Mouse (Mus musculus): ENCODE data around the gene Rad51b. TPM values are rescaled to one million over a fixed set of nuclear protein-coding genes. Genes with fewer than 3 reads are reported as not detected.

Rad51b gene
- total and polyA plus RNA-seq, 3 experiments, result 6.5 to 8.6 (median 8.5) TPM

DNA sequence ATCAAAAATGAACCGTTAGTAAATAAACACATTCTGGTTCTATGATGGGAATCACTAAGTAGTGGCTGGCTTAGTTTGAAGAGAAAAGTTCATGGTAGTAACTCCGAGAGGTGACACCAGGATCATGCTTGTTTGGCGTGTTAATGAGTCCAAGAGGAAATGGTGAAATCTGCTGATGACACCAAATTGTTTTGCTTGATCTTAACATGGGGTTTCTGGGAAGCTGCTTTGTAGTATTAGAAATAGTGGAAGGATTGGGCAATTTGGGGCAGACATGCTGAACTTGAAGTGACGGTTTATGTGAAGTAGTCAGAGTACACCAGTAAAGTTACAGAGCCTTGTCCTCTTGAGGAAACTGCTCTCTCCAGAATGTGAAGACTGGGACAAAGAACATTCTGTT, 59.1 kb downstream of the Rad51b start:
- Histone ChIP-seq H3K4me1 (ENCODE audit: control insufficient read depth in 1 of 2, insufficient read depth in 2 of 2) (peaks cover 0 to 13% of the 10 kb centered on the region in 2 experiments; a peak in 1 of 4 replicates), H3K9me3 (replicated peaks; ENCODE audit: low read length) (no peaks in the 10 kb centered on the region), H3K79me2 (replicated peaks; ENCODE audit: control insufficient read depth, extremely low read depth, insufficient read depth, poor library complexity, severe bottlenecking) (no peaks in the 10 kb centered on the region), H3K4me3 (replicated peaks in 1 of 3; ENCODE audit: low read depth in 2 of 3, low read length in 2 of 3, poor library complexity in 1 of 3) (no peak overlapping the region), H3K27ac (ENCODE audit: insufficient read depth, low read depth) (no peak overlapping the region), H3K9ac (ENCODE audit: insufficient read depth, low read depth) (no peak overlapping the region), H3K36me3 (replicated peaks in 1 of 2; ENCODE audit: control insufficient read depth in 1 of 2, insufficient read depth in 1 of 2, low read length in 1 of 2) (peaks cover 0 to 28% of the 10 kb centered on the region in 2 experiments), H3K4me2 (ENCODE audit: insufficient read depth, low read depth, poor library complexity, severe bottlenecking) (no peak overlapping the region), H3K27me3 (replicated peaks) (no peaks in the 10 kb centered on the region)
- dilution Hi-C loops (cut with MboI; ENCODE audit: extremely low pct_ligation_motif_present, extremely low pct_unique_long_range_greater_than_20kb, low sequenced_read_pairs) (no loop called here), in situ Hi-C loops (cut with MboI; ENCODE audit: low pct_ligation_motif_present, low pct_unique_long_range_greater_than_20kb, low sequenced_read_pairs) (loop anchor here (5.0 kb wide), 2 partner anchors 256 to 781 kb away; no protein-coding TSS in a partner anchor)
- TF ChIP-seq TCF12 (IDR thresholded peaks at IDR 0.05; ENCODE audit: low read depth, low read length) (no peak), JUND (conservative IDR thresholded peaks at IDR 0.05; ENCODE audit: low read depth, low read length) (no peak), POLR2AphosphoS2 (IDR thresholded peaks at IDR 0.05; ENCODE audit: low read depth, low read length) (no peak), MXI1 (IDR thresholded peaks at IDR 0.05; ENCODE audit: low read depth, low read length) (no peak), EP300 (IDR thresholded peaks at IDR 0.05; ENCODE audit: low read length) (no peak), SIN3A (IDR thresholded peaks at IDR 0.05; ENCODE audit: low read length) (no peak)
- no peak for DNase-seq (ENCODE audit: extremely low read depth)

DNA sequence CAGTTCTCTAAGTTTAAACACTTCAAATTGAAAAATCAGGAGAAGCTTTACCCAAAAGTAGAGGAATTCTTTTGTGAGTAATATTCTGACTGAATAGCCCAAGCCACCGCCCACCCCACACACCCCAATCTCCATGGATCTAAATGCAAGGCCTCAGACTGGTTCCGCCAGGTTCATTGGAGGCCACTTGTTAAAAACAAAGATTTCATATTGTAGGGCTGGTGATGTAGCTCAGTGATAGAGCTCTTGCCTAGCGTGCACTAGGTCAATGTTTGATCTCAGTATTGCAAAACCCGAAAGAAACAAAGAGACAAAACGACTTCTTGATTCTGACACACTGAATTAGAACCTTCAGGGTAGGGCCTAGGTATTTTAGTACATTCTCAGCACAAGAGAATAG, 60.5 kb downstream of the Rad51b start:
- Histone ChIP-seq H3K79me2 (replicated peaks; ENCODE audit: control insufficient read depth, extremely low read depth, insufficient read depth, poor library complexity, severe bottlenecking) (no peaks in the 10 kb centered on the region), H3K27ac (ENCODE audit: insufficient read depth, low read depth) (no peak overlapping the region), H3K9ac (ENCODE audit: insufficient read depth, low read depth) (no peak overlapping the region), H3K4me3 (replicated peaks in 1 of 3; ENCODE audit: low read depth in 2 of 3, low read length in 2 of 3, poor library complexity in 1 of 3) (no peak overlapping the region), H3K36me3 (replicated peaks in 1 of 2; ENCODE audit: control insufficient read depth in 1 of 2, insufficient read depth in 1 of 2, low read length in 1 of 2) (peaks cover 0 to 22% of the 10 kb centered on the region in 2 experiments), H3K9me3 (replicated peaks; ENCODE audit: low read length) (no peaks in the 10 kb centered on the region), H3K4me1 (ENCODE audit: control insufficient read depth in 1 of 2, insufficient read depth in 2 of 2) (peaks cover 0 to 3% of the 10 kb centered on the region in 2 experiments; a peak in 1 of 4 replicates), H3K27me3 (replicated peaks) (no peaks in the 10 kb centered on the region), H3K4me2 (ENCODE audit: insufficient read depth, low read depth, poor library complexity, severe bottlenecking) (no peak overlapping the region)
- no peak for DNase-seq (ENCODE audit: extremely low read depth)
- dilution Hi-C loops (cut with MboI; ENCODE audit: extremely low pct_ligation_motif_present, extremely low pct_unique_long_range_greater_than_20kb, low sequenced_read_pairs) (no loop called here), in situ Hi-C loops (cut with MboI; ENCODE audit: low pct_ligation_motif_present, low pct_unique_long_range_greater_than_20kb, low sequenced_read_pairs) (loop anchor here (5.0 kb wide), 2 partner anchors 255 to 780 kb away; no protein-coding TSS in a partner anchor)
- no peak for TF ChIP-seq JUND (conservative IDR thresholded peaks at IDR 0.05; ENCODE audit: low read depth, low read length)
- no peak for TF ChIP-seq MEF2A (IDR thresholded peaks at IDR 0.05; ENCODE audit: borderline replicate concordance, low read depth, low read length)
- no peak for TF ChIP-seq CTCF (conservative IDR thresholded peaks at IDR 0.05 in 1 of 2, IDR thresholded peaks at IDR 0.05 in 1 of 2; ENCODE audit: low read depth in 2 of 2, low read length in 2 of 2)
- TF ChIP-seq CHD2 (IDR thresholded peaks at IDR 0.05; ENCODE audit: low read length), result no peak
- TF ChIP-seq HCFC1 (IDR thresholded peaks at IDR 0.05; ENCODE audit: low read depth, low read length), result no peak
- TF ChIP-seq MYC (IDR thresholded peaks at IDR 0.05; ENCODE audit: low read depth, low read length), result no peak

DNA sequence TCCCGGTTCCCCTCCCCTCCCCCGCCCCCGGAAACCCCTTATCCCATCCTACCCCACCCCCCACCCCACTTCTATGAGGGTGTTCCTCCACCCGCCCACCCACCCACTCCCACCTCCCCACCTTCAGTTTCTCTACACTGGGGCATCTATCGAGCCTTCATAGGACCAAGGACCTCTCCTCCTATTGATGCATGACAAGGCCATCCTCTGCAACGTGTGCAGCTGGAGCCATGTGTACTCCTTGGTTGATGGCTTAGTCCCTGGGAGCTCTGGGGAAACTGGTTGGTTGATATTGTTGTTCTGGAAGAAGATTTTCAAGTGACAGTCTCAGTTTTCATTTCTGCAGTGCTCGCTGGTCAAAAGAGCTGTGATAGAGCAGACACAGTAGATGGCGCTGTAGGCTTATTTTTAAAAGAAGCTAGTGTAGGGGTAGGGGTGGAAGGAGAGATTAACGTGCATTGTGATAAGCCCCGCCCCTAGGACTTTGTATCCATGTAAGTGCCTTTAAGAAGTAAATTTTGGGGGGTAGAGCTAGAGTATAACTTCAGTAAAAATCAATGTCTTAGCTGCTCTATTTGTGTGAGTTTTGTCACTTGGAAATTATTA, 61.6 kb downstream of the Rad51b start:
- Histone ChIP-seq H3K9ac (ENCODE audit: insufficient read depth, low read depth) (no peak overlapping the region), H3K27me3 (replicated peaks) (no peaks in the 10 kb centered on the region), H3K79me2 (replicated peaks; ENCODE audit: control insufficient read depth, extremely low read depth, insufficient read depth, poor library complexity, severe bottlenecking) (no peaks in the 10 kb centered on the region), H3K36me3 (replicated peaks in 1 of 2; ENCODE audit: control insufficient read depth in 1 of 2, insufficient read depth in 1 of 2, low read length in 1 of 2) (peaks cover 0 to 19% of the 10 kb centered on the region in 2 experiments), H3K4me2 (ENCODE audit: insufficient read depth, low read depth, poor library complexity, severe bottlenecking) (no peak overlapping the region), H3K4me1 (ENCODE audit: control insufficient read depth in 1 of 2, insufficient read depth in 2 of 2) (no peaks in the 10 kb centered on the region), H3K9me3 (replicated peaks; ENCODE audit: low read length) (no peaks in the 10 kb centered on the region), H3K27ac (ENCODE audit: insufficient read depth, low read depth) (no peak overlapping the region), H3K4me3 (replicated peaks in 1 of 3; ENCODE audit: low read depth in 2 of 3, low read length in 2 of 3, poor library complexity in 1 of 3) (no peak overlapping the region)
- dilution Hi-C loops (cut with MboI; ENCODE audit: extremely low pct_ligation_motif_present, extremely low pct_unique_long_range_greater_than_20kb, low sequenced_read_pairs), result no loop called here
- DNase-seq (ENCODE audit: extremely low read depth), result peak; percentile 82
- in situ Hi-C loops (cut with MboI; ENCODE audit: low pct_ligation_motif_present, low pct_unique_long_range_greater_than_20kb, low sequenced_read_pairs), result loop anchor here (5.0 kb wide), 2 partner anchors 254 to 779 kb away; no protein-coding TSS in a partner anchor
- TF ChIP-seq IRF4 (IDR thresholded peaks at IDR 0.05; ENCODE audit: low read depth, low read length), result 0 out of 2 replicates have a peak, but pooled peaks have one; percentile 42
- no peak for TF ChIP-seq JUN (IDR thresholded peaks at IDR 0.05; ENCODE audit: insufficient read depth, low read depth, low read length)
- TF ChIP-seq CTCF (conservative IDR thresholded peaks at IDR 0.05 in 1 of 2, IDR thresholded peaks at IDR 0.05 in 1 of 2; ENCODE audit: low read depth in 2 of 2, low read length in 2 of 2), result peak; percentile 46 to 87
- peak; percentile 70; the same call in 1 of the 2 replicates for TF ChIP-seq MAZ (IDR thresholded peaks at IDR 0.05; ENCODE audit: low read depth, low read length)
- TF ChIP-seq MYC (IDR thresholded peaks at IDR 0.05; ENCODE audit: low read depth, low read length), result peak; percentile 48; the same call in 1 of the 2 replicates
- no peak for TF ChIP-seq E2F4 (IDR thresholded peaks at IDR 0.05; ENCODE audit: insufficient replicate concordance, low read depth, low read length)
- no peak for TF ChIP-seq JUND (conservative IDR thresholded peaks at IDR 0.05; ENCODE audit: low read depth, low read length)
- TF ChIP-seq NELFE (IDR thresholded peaks at IDR 0.05; ENCODE audit: low read depth, low read length), result no peak
- TF ChIP-seq BHLHE40 (IDR thresholded peaks at IDR 0.05; ENCODE audit: low read depth, low read length), result peak; percentile 18; the same call in 1 of the 2 replicates
- no peak for TF ChIP-seq POLR2A (IDR thresholded peaks at IDR 0.05; ENCODE audit: low read depth, low read length)
- TF ChIP-seq USF2 (conservative IDR thresholded peaks at IDR 0.05; ENCODE audit: low read depth, low read length), result no peak
- TF ChIP-seq PAX5 (IDR thresholded peaks at IDR 0.05; ENCODE audit: low read length), result no peak
- peak; percentile 84 for TF ChIP-seq SMC3 (IDR thresholded peaks at IDR 0.05; ENCODE audit: low read depth, low read length)
- TF ChIP-seq ZC3H11A (IDR thresholded peaks at IDR 0.05; ENCODE audit: low read depth, low read length), result peak; percentile 80
- no peak for TF ChIP-seq HCFC1 (IDR thresholded peaks at IDR 0.05; ENCODE audit: low read depth, low read length)
- no peak for TF ChIP-seq CHD2 (IDR thresholded peaks at IDR 0.05; ENCODE audit: low read length)
- no peak for TF ChIP-seq KAT2A (IDR thresholded peaks at IDR 0.05; ENCODE audit: insufficient replicate concordance, low read length)
- TF ChIP-seq ZNF384 (IDR thresholded peaks at IDR 0.05; ENCODE audit: low read depth, low read length), result no peak
- no peak for TF ChIP-seq SIN3A (IDR thresholded peaks at IDR 0.05; ENCODE audit: low read length)
